In the genomic region with DNA sequence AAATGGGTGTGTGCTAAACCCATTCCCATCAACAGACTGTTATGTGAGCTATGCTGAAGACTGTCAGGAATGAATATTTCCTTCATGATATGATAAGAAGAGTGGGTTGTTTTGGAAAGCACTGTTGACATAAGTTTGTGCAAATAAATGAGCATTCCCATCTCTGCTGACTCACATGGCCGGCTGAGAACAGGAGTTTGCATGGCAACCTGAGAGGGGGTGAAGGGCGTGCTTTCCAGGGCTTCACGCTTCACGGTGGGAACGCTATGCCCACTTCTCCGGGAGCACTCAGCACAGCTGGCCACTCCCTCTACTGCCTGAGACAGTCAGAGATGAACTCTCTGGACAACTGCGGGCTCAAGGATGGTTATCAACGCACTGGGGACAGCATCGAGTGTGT, we compare ENCODE assay signal across 19 mouse cellular contexts.
A peak's percentile ranks its signal among the peaks of the same experiment; 100 is the strongest.
DNase-seq lines count a peak whose midpoint lies in the region; ATAC-seq and TF ChIP-seq lines count a peak whose summit lies in the region.
"Had no signal": no experiment of that assay in that cellular context is flagged by ENCODE, and none has a peak within 500 bp of the region (broad histone marks: within the 10 kb centered on the region; RNA-seq: fewer than 3 reads in every experiment).

No protein-coding gene starts in this region.

- H3K36me3 ChIP-seq in heart, embryonic 10.5 days = no peaks in the 10 kb centered on the region
- no peaks in the 10 kb centered on the region for H3K36me3 ChIP-seq in kidney, postnatal 0 days (ENCODE audit: insufficient read depth, low read length)
- no peaks in the 10 kb centered on the region for H3K36me3 ChIP-seq in C2C12 (ENCODE audit: control insufficient read depth, insufficient read depth)
- H3K36me3 ChIP-seq in lung, embryonic 16.5 days (ENCODE audit: control insufficient read depth, insufficient read depth, low read length) = no peaks in the 10 kb centered on the region
- H3K36me3 ChIP-seq: embryonic facial prominence, embryonic 15.5 days; hindbrain, embryonic 13.5 days; liver, embryonic 13.5 days; midbrain, embryonic 12.5 days had no signal

- H3K79me2 ChIP-seq in C2C12 (ENCODE audit: control insufficient read depth, insufficient read depth) = no peaks in the 10 kb centered on the region

- no peaks in the 10 kb centered on the region for H3K9me3 ChIP-seq in heart, embryonic 10.5 days
- H3K9me3 ChIP-seq in kidney, postnatal 0 days (replicated peaks; ENCODE audit: low read length) = no peaks in the 10 kb centered on the region
- no peaks in the 10 kb centered on the region for H3K9me3 ChIP-seq in lung, embryonic 16.5 days (ENCODE audit: control insufficient read depth, low read length)
- H3K9me3 ChIP-seq: embryonic facial prominence, embryonic 15.5 days; hindbrain, embryonic 13.5 days; liver, embryonic 13.5 days; midbrain, embryonic 12.5 days had no signal

- intact Hi-C loops in heart, postnatal 10 days (cut with DNase I) = no loop called here

- H3K4me1 ChIP-seq in heart, embryonic 10.5 days = peaks cover 19% of the 10 kb centered on the region
- H3K4me1 ChIP-seq in kidney, postnatal 0 days (replicated peaks; ENCODE audit: insufficient read depth, low read length) = 0 out of 2 replicates have a peak, but pooled peaks cover 15% of the 10 kb centered on the region
- H3K4me1 ChIP-seq in lung, embryonic 16.5 days (replicated peaks; ENCODE audit: control insufficient read depth, insufficient read depth, low read length) = peaks cover 13% of the 10 kb centered on the region
- H3K4me1 ChIP-seq: liver, embryonic 13.5 days; midbrain, embryonic 12.5 days had no signal

- no peak overlapping the region for H3K4me2 ChIP-seq in kidney, postnatal 0 days (ENCODE audit: low read length)
- H3K4me2 ChIP-seq in lung, embryonic 16.5 days (ENCODE audit: low read depth, low read length) = no peak overlapping the region
- H3K4me2 ChIP-seq: embryonic facial prominence, embryonic 15.5 days; hindbrain, embryonic 13.5 days; liver, embryonic 13.5 days; midbrain, embryonic 12.5 days had no signal

- 50% methylated on average over 9 of the region's 9 CpGs for WGBS in heart, embryonic 10.5 days
- 38% methylated on average over 9 of the region's 9 CpGs for WGBS in kidney, postnatal 0 days
- 48% methylated on average over 9 of the region's 9 CpGs for WGBS in lung, embryonic 16.5 days

- no peak for TF ChIP-seq CTCF in kidney, postnatal 0 days (IDR thresholded peaks at IDR 0.05; ENCODE audit: low read depth)
- TF ChIP-seq CTCF in C2C12 (IDR thresholded peaks at IDR 0.05; ENCODE audit: control insufficient read depth, insufficient read depth, insufficient read length) = no peak

- H3K4me3 ChIP-seq in heart, embryonic 10.5 days = no peak overlapping the region
- no peak overlapping the region for H3K4me3 ChIP-seq in kidney, postnatal 0 days (replicated peaks; ENCODE audit: low read depth, low read length)
- peak overlapping the region; percentile 0 for H3K4me3 ChIP-seq in C2C12 (ENCODE audit: insufficient read depth, poor library complexity, severe bottlenecking)
- H3K4me3 ChIP-seq in lung, embryonic 16.5 days (ENCODE audit: low read length) = no peak overlapping the region
- H3K4me3 ChIP-seq: embryonic facial prominence, embryonic 15.5 days; hindbrain, embryonic 13.5 days; left cerebral cortex, adult 2 months; liver, embryonic 13.5 days; midbrain, embryonic 12.5 days had no signal

- ATAC-seq in kidney, postnatal 0 days (replicated peaks; ENCODE audit: low FRiP score, low read depth) = peak; percentile 71; the same call in 1 of the 2 replicates
- peak; percentile 44; the same call in 1 of the 2 replicates for ATAC-seq in lung, embryonic 16.5 days (ENCODE audit: low read depth)

- 0 out of 2 replicates have a peak overlapping the region, but pooled peaks have one; percentile 39 for H3K27ac ChIP-seq in heart, embryonic 10.5 days
- H3K27ac ChIP-seq in kidney, postnatal 0 days = no peak overlapping the region
- no peak overlapping the region for H3K27ac ChIP-seq in lung, embryonic 16.5 days (ENCODE audit: low read length)
- H3K27ac ChIP-seq: embryonic facial prominence, embryonic 15.5 days; hindbrain, embryonic 13.5 days; left cerebral cortex, adult 2 months; liver, embryonic 13.5 days; macrophage; midbrain, embryonic 12.5 days had no signal

- H3K9ac ChIP-seq in kidney, postnatal 0 days (ENCODE audit: low read depth, low read length) = no peak overlapping the region
- no peak overlapping the region for H3K9ac ChIP-seq in lung, embryonic 16.5 days (ENCODE audit: low read length)
- H3K9ac ChIP-seq: embryonic facial prominence, embryonic 15.5 days; hindbrain, embryonic 13.5 days; liver, embryonic 13.5 days; midbrain, embryonic 12.5 days had no signal

- H3K79me3 ChIP-seq in C2C12 (ENCODE audit: low read depth) = no peaks in the 10 kb centered on the region

- DNase-seq in heart, embryonic 10.5 days (ENCODE audit: low spot score) = no peak
- DNase-seq in heart, postnatal 10 days = no peak
- DNase-seq in kidney, postnatal 0 days (ENCODE audit: low spot score) = peak; percentile 30
- no peak for DNase-seq in kidney, postnatal 25 days
- DNase-seq in ovary, postnatal 14 days (ENCODE audit: low spot score) = no peak
- DNase-seq in thymus, adult 18-20 months = no peak
- DNase-seq: cerebellum, adult 2 months; cerebellum, postnatal 36 days; kidney, postnatal 10 days; liver, embryonic 13.5 days; right cerebral cortex, adult 18-20 months; thymus, adult 2 months had no signal

- no peaks in the 10 kb centered on the region for H3K27me3 ChIP-seq in heart, embryonic 10.5 days (ENCODE audit: insufficient read depth, poor library complexity, severe bottlenecking)
- no peaks in the 10 kb centered on the region for H3K27me3 ChIP-seq in kidney, postnatal 0 days (ENCODE audit: insufficient read depth, low read length)
- no peaks in the 10 kb centered on the region for H3K27me3 ChIP-seq in C2C12 (ENCODE audit: control insufficient read depth, insufficient read depth, insufficient read length)
- no peaks in the 10 kb centered on the region for H3K27me3 ChIP-seq in lung, embryonic 16.5 days (ENCODE audit: control insufficient read depth, insufficient read depth, low read depth, low read length)
- H3K27me3 ChIP-seq: embryonic facial prominence, embryonic 15.5 days; hindbrain, embryonic 13.5 days; liver, embryonic 13.5 days; midbrain, embryonic 12.5 days had no signal

- H3ac ChIP-seq in C2C12 (ENCODE audit: control insufficient read depth, insufficient read length, low read depth) = no peak overlapping the region

TF ChIP-seq in C2C12, 6 proteins besides CTCF, POLR2A, EP300 and RAD21:
- TF ChIP-seq CEBPB (IDR thresholded peaks at IDR 0.05; ENCODE audit: low read depth) (no peak), MAX (IDR thresholded peaks at IDR 0.05) (no peak), MYOG (IDR thresholded peaks at IDR 0.05; ENCODE audit: control insufficient read depth, extremely low read depth, insufficient read length) (no peak), USF1 (IDR thresholded peaks at IDR 0.05; ENCODE audit: low read depth) (no peak), MYOD1 (IDR thresholded peaks at IDR 0.05; ENCODE audit: control insufficient read depth, insufficient read length, low read depth) (no peak), FOSL1 (IDR thresholded peaks at IDR 0.05; ENCODE audit: insufficient read depth, low read length, poor library complexity, severe bottlenecking) (no peak)
TF ChIP-seq in C2C12: peak in this region for 0.
